Mouse (Mus musculus) ES-E14 (cell line): Measurements from ENCODE around the gene Golph3.

Experiments
- MAFK ChIP-seq: IDR thresholded peaks from 2 replicates; pipeline ENCODE4 v1.6.1; 2014; ENCODE audit warnings: mild to moderate bottlenecking, low read depth, low read length, inconsistent platforms; ENCODE audit not compliant: insufficient read depth
- ZC3H11A ChIP-seq: IDR thresholded peaks from 2 replicates; pipeline ENCODE4 v1.6.1; 2012; ENCODE audit warnings: low read depth, mild to moderate bottlenecking, inconsistent platforms, low read length, borderline replicate concordance
- ZNF384 ChIP-seq: IDR thresholded peaks from 2 replicates; pipeline ENCODE4 v1.6.1; 2012; ENCODE audit warnings: low read depth, low read length, inconsistent platforms

DNA sequence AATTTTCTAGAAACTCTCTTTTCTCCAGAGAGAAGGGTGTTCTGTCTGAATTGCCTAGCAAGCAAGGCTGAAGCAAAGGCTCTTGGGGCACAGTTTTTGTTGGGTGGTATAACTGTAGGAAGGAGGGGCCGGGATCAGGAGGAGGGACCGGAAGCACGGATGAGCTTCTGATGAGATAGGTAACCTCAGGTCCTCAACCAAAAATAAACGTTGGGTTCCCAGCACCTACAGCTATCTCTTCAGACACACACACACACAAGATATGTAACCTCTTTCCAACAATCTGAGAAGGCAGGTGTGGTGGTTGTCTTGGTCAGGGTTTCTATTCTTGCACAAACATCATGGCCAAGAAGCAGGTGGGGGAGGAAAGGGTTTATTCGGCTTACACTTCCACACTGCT, 4.0 kb upstream of the Golph3 start:
- TF ChIP-seq ZC3H11A (no peak), ZNF384 (no peak), MAFK (no peak)
